Mouse (Mus musculus) neural tube, embryonic 11.5 days (tissue): ENCODE results near the gene Asb15. TPM values are rescaled to one million over a fixed set of nuclear protein-coding genes. Genes with fewer than 3 reads are reported as not detected.

Experiments
- ATAC-seq: fragments of 200-750 bp; cut with Nextera tagmentation; 2 replicates; pipeline ENCODE4 v1.8.0; 2017; ENCODE audit warnings: moderate number of reproducible peaks, mild to moderate bottlenecking, moderate TSS enrichment, moderate library complexity; ENCODE audit not compliant: insufficient read depth, low FRiP score, low TSS enrichment
- DNase-seq: peaks from one replicate; pipeline ENCODE4 v3.0.0-alpha.2; 2015; ENCODE audit warnings: low spot score
- H3K27ac ChIP-seq: fragments of 300-500 bp; sonication (generic); 2 replicates; pipeline ENCODE4 v1.5.1; 2014; ENCODE audit warnings: low read depth, mild to moderate bottlenecking, low read length
- H3K27me3 ChIP-seq: fragments of 300-500 bp; sonication (generic); 2 replicates; pipeline ENCODE4 v1.6.1; 2014; ENCODE audit warnings: mild to moderate bottlenecking, low read length, mixed read lengths; ENCODE audit not compliant: control insufficient read depth, insufficient read depth
- H3K36me3 ChIP-seq: fragments of 300-500 bp; sonication (generic); 2 replicates; pipeline ENCODE4 v1.6.1; 2014; ENCODE audit warnings: mild to moderate bottlenecking, low read length, moderate library complexity, mixed read lengths; ENCODE audit not compliant: control insufficient read depth, insufficient read depth
- H3K4me1 ChIP-seq: fragments of 300-500 bp; sonication (generic); 2 replicates; pipeline ENCODE4 v1.6.1; 2014; ENCODE audit warnings: low read length, mixed read lengths; ENCODE audit not compliant: control insufficient read depth, insufficient read depth
- H3K4me2 ChIP-seq: fragments of 300-500 bp; sonication (generic); 2 replicates; pipeline ENCODE4 v1.6.1; 2014; ENCODE audit warnings: low read depth, mild to moderate bottlenecking, moderate library complexity
- H3K4me3 ChIP-seq: fragments of 300-500 bp; sonication (generic); 2 replicates; pipeline ENCODE4 v1.5.1; 2014; ENCODE audit warnings: low read depth, low read length
- H3K9ac ChIP-seq: fragments of 300-500 bp; sonication (generic); 2 replicates; pipeline ENCODE4 v1.6.1; 2014; ENCODE audit warnings: mild to moderate bottlenecking, low read length
- H3K9me3 ChIP-seq: fragments of 300-500 bp; sonication (generic); 2 replicates; pipeline ENCODE4 v1.6.1; 2016; ENCODE audit warnings: low read length; ENCODE audit not compliant: control insufficient read depth
- WGBS: fragments of 180-500 bp; shearing (Covaris S2); extraction: QIAGEN DNeasy Blood & Tissue Kit; methylation state at CpG from one replicate; pipeline ENCODE4 v1.1.7; 2014; 5-methylcytosine and 5-hydroxymethylcytosine counted together
- polyA plus RNA-seq: library from polyadenylated mRNA; unstranded; fragments of >200 nt; fragmentation: Nextera tagmentation; extraction: Ambion mirVana; gene quantifications from 2 replicates; pipeline ENCODE4 v1.2.1, GENCODE M21; 2014

The Asb15 gene
- not detected in 2 replicates for polyA plus RNA-seq

- ATAC-seq (no peak), DNase-seq (no peak)
- no peak within 1 kb of the TSS for H3K27ac ChIP-seq
- H3K27me3 ChIP-seq: no peaks in the 10 kb centered on the region
- WGBS: 56% methylated on average over 2 of the region's 2 CpGs
- no peaks in the 10 kb centered on the region for H3K36me3 ChIP-seq
- H3K4me2 ChIP-seq: peak within 1 kb of the TSS; percentile 74
- no peaks in the 10 kb centered on the region for H3K9me3 ChIP-seq
- peak within 1 kb of the TSS; percentile 60 for H3K4me3 ChIP-seq
- H3K9ac ChIP-seq: peak within 1 kb of the TSS; percentile 67
- no peaks in the 10 kb centered on the region; the same call in 1 of the 2 replicates for H3K4me1 ChIP-seq
These were observed at the start of gene Asb15 for GRCm38 (mm10) chr6:24528064-24528243. Gene Asb15 (plus strand): TSS chr6:24528144.

- no peaks in the 10 kb centered on the region for H3K36me3 ChIP-seq
- no peak overlapping the region for H3K4me3 ChIP-seq
- DNase-seq: no peak
- no peak overlapping the region for H3K9ac ChIP-seq
- no peak for ATAC-seq
- H3K4me1 ChIP-seq: no peaks in the 10 kb centered on the region
- no peak overlapping the region for H3K27ac ChIP-seq
- H3K4me2 ChIP-seq: no peak overlapping the region
- no peaks in the 10 kb centered on the region for H3K9me3 ChIP-seq
- H3K27me3 ChIP-seq: no peaks in the 10 kb centered on the region
- 81% methylated on average over 5 of the region's 5 CpGs for WGBS
These were observed 41.4 kb upstream of the Asb15 start for GRCm38 (mm10) chr6:24486530-24486929.

- H3K27ac ChIP-seq: no peak overlapping the region
- ATAC-seq: no peak
- H3K9me3 ChIP-seq: no peaks in the 10 kb centered on the region
- WGBS: 21% methylated on average over 1 of the region's 1 CpGs
- no peaks in the 10 kb centered on the region for H3K27me3 ChIP-seq
- no peak overlapping the region for H3K4me2 ChIP-seq
- no peak overlapping the region for H3K9ac ChIP-seq
- no peaks in the 10 kb centered on the region for H3K4me1 ChIP-seq
- no peak for DNase-seq
- H3K4me3 ChIP-seq: no peak overlapping the region
- no peaks in the 10 kb centered on the region for H3K36me3 ChIP-seq
These were observed 37.6 kb upstream of the Asb15 start for GRCm38 (mm10) chr6:24490341-24490740.

GRCm38 (mm10) chr6:24504141-24504540 is 23.8 kb upstream of the Asb15 start:
- Histone ChIP-seq H3K4me2 (no peak overlapping the region), H3K4me1 (no peaks in the 10 kb centered on the region), H3K9me3 (no peaks in the 10 kb centered on the region), H3K27ac (no peak overlapping the region), H3K36me3 (no peaks in the 10 kb centered on the region), H3K27me3 (no peaks in the 10 kb centered on the region), H3K9ac (no peak overlapping the region), H3K4me3 (no peak overlapping the region)
- no peak for DNase-seq
- WGBS: 89% methylated on average over 2 of the region's 2 CpGs
- no peak for ATAC-seq

- no peak within 1 kb of the TSS for H3K4me3 ChIP-seq
- peak; percentile 53 for DNase-seq
- ATAC-seq: no peak
- no peaks in the 10 kb centered on the region for H3K9me3 ChIP-seq
- WGBS: 28% methylated on average over 13 of the region's 13 CpGs
- no peak within 1 kb of the TSS for H3K27ac ChIP-seq
- H3K27me3 ChIP-seq: no peaks in the 10 kb centered on the region
- H3K4me2 ChIP-seq: no peak within 1 kb of the TSS
- 0 out of 2 replicates have a peak, but pooled peaks cover 4% of the 10 kb centered on the region for H3K4me1 ChIP-seq
- no peaks in the 10 kb centered on the region for H3K36me3 ChIP-seq
- no peak within 1 kb of the TSS; the same call in 1 of the 2 replicates for H3K9ac ChIP-seq
These were observed 13.2 kb upstream of the Asb15 start, which contains the start of gene Iqub for GRCm38 (mm10) chr6:24514552-24515284. Gene Iqub (minus strand): TSS chr6:24515067.

GRCm38 (mm10) chr6:24516197-24516596 is 11.7 kb upstream of the Asb15 start:
- no peak overlapping the region for H3K9ac ChIP-seq
- H3K4me2 ChIP-seq: no peak overlapping the region
- 44% methylated on average over 2 of the region's 2 CpGs for WGBS
- no peak overlapping the region for H3K27ac ChIP-seq
- peak; percentile 61; the same call in 1 of the 2 replicates for ATAC-seq
- no peaks in the 10 kb centered on the region for H3K9me3 ChIP-seq
- H3K36me3 ChIP-seq: no peaks in the 10 kb centered on the region
- no peak overlapping the region for H3K4me3 ChIP-seq
- H3K4me1 ChIP-seq: 0 out of 2 replicates have a peak, but pooled peaks cover 4% of the 10 kb centered on the region
- DNase-seq: no peak
- no peaks in the 10 kb centered on the region for H3K27me3 ChIP-seq

GRCm38 (mm10) chr6:24525705-24526104 is 2.2 kb upstream of the Asb15 start:
- H3K4me1 ChIP-seq: no peaks in the 10 kb centered on the region; the same call in 1 of the 2 replicates
- no peak for ATAC-seq
- no peak overlapping the region for H3K4me3 ChIP-seq
- no peak overlapping the region for H3K27ac ChIP-seq
- H3K36me3 ChIP-seq: no peaks in the 10 kb centered on the region
- DNase-seq: no peak
- H3K9ac ChIP-seq: no peak overlapping the region
- 96% methylated on average over 3 of the region's 3 CpGs for WGBS
- no peaks in the 10 kb centered on the region for H3K9me3 ChIP-seq
- no peaks in the 10 kb centered on the region for H3K27me3 ChIP-seq
- H3K4me2 ChIP-seq: no peak overlapping the region

GRCm38 (mm10) chr6:24527155-24528063 is 535 bp upstream of the Asb15 start, which contains the start of gene Ndufa5:
Gene Ndufa5 (minus strand): TSS chr6:24528013.
- peak; percentile 98 for DNase-seq
- Histone ChIP-seq H3K4me1 (no peaks in the 10 kb centered on the region; the same call in 1 of the 2 replicates), H3K36me3 (no peaks in the 10 kb centered on the region), H3K9ac (peak within 1 kb of the TSS; percentile 67), H3K4me3 (peak within 1 kb of the TSS; percentile 60), H3K27ac (no peak within 1 kb of the TSS), H3K9me3 (no peaks in the 10 kb centered on the region), H3K27me3 (no peaks in the 10 kb centered on the region), H3K4me2 (peak within 1 kb of the TSS; percentile 74)
- ATAC-seq: peak; percentile 98
- WGBS: under 1% methylated on average over 53 of the region's 53 CpGs
